Mouse (Mus musculus): ENCODE measurements around the gene Isg20l2.

DNA sequence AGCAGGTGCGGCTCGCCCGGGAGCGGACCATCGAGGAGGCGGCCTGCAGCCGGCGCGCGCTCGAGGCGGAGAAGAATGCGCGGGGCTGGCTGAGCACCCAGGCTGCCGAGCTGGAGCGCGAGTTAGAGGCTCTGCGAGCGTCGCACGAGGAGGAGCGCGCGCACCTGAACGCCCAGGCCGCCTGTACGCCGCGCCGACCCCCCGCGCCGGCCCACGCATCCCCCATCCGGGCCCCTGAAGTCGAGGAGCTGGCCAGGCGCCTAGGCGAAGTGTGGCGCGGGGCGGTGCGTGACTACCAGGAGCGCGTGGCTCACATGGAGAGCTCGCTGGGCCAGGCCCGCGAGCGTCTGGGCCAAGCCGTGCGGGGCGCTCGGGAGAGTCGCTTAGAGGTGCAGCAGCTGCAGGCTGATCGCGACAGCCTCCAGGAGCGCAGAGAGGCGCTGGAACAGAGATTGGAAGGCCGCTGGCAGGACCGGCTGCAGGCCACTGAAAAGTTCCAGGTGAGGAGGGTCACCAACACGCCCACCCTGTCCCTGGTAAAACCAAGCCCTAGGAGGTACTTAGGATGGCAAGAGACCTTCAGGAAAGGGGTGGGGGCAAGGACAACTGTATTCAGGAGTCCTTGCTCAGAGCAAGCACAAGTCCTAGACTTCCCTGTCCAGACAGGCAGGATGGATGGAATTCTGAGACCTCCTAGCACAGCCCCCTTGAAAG is 41.5 kb downstream of the Isg20l2 start:
- TF ChIP-seq POLR2A (IDR thresholded peaks at IDR 0.05; ENCODE audit: borderline replicate concordance, extremely low read depth, low read depth, low read length) (no peak), CTCF (IDR thresholded peaks at IDR 0.05; ENCODE audit: insufficient read depth, low read length) (no peak)

All from lung, adult 2 months (tissue).